Mouse (Mus musculus) kidney, embryonic 14.5 days (tissue): ENCODE data around the gene Pbld2. TPM values are rescaled to one million over a fixed set of nuclear protein-coding genes. Genes with fewer than 3 reads are reported as not detected.
A peak's percentile ranks its signal among the peaks of the same experiment; 100 is the strongest.
"Not testable (repeated sequence)": the region's sequence is repeated elsewhere in the genome, so short reads cannot be mapped to it uniquely, and the experiment has no call there.

Experiments
- ATAC-seq: fragments of 200-750 bp; cut with Nextera tagmentation; 2 replicates; pipeline ENCODE4 v1.8.0; 2017; ENCODE audit warnings: moderate number of reproducible peaks, mild to moderate bottlenecking, moderate TSS enrichment, moderate library complexity; ENCODE audit not compliant: low FRiP score, low TSS enrichment
- H3K27ac ChIP-seq: fragments of 300-500 bp; sonication (generic); 2 replicates; pipeline ENCODE4 v1.5.1; 2014; ENCODE audit warnings: low read depth, mild to moderate bottlenecking, low read length, moderate library complexity, mixed read lengths
- H3K27me3 ChIP-seq: fragments of 300-500 bp; sonication (generic); 2 replicates; pipeline ENCODE4 v1.6.1; 2014; ENCODE audit warnings: mild to moderate bottlenecking, low read length; ENCODE audit not compliant: control insufficient read depth, insufficient read depth
- H3K36me3 ChIP-seq: fragments of 300-500 bp; sonication (generic); 2 replicates; pipeline ENCODE4 v1.6.1; 2014; ENCODE audit warnings: low read length, mixed read lengths; ENCODE audit not compliant: control insufficient read depth, insufficient read depth
- H3K4me1 ChIP-seq: fragments of 300-500 bp; sonication (generic); 2 replicates; pipeline ENCODE4 v1.6.1; 2014; ENCODE audit warnings: low read length, mixed read lengths; ENCODE audit not compliant: control insufficient read depth, insufficient read depth
- H3K4me2 ChIP-seq: fragments of 300-500 bp; sonication (generic); replicated peaks from 2 replicates; pipeline ENCODE4 v1.6.1; 2014; ENCODE audit warnings: low read depth, mild to moderate bottlenecking, low read length
- H3K4me3 ChIP-seq: fragments of 300-500 bp; sonication (generic); 2 replicates; pipeline ENCODE4 v1.5.1; 2014; ENCODE audit warnings: mild to moderate bottlenecking, low read length
- H3K9ac ChIP-seq: fragments of 300-500 bp; sonication (generic); 2 replicates; pipeline ENCODE4 v1.6.1; 2014; ENCODE audit warnings: low read depth, mild to moderate bottlenecking, low read length, moderate library complexity
- H3K9me3 ChIP-seq: fragments of 300-500 bp; sonication (generic); 2 replicates; pipeline ENCODE4 v1.6.1; 2016; ENCODE audit warnings: low read length; ENCODE audit not compliant: control insufficient read depth
- WGBS: fragments of 180-500 bp; shearing (Covaris S2); extraction: QIAGEN DNeasy Blood & Tissue Kit; methylation state at CpG from one replicate; pipeline ENCODE4 v1.1.7; 2014; 5-methylcytosine and 5-hydroxymethylcytosine counted together
- polyA plus RNA-seq: library from polyadenylated mRNA; unstranded; fragments of >200 nt; fragmentation: Nextera tagmentation; extraction: Ambion mirVana; gene quantifications from 2 replicates; pipeline ENCODE4 v1.2.1, GENCODE M21; 2014

Pbld2 gene
- polyA plus RNA-seq, 1 experiment from 2014 or later = 2.7 TPM

GRCm38 (mm10) chr10:63052011-63052410, 27.9 kb downstream of the Pbld2 start:
- H3K9ac ChIP-seq = no peak overlapping the region
- no peak overlapping the region for H3K27ac ChIP-seq
- no peaks in the 10 kb centered on the region for H3K4me1 ChIP-seq
- WGBS = 81% methylated on average over 6 of the region's 6 CpGs
- H3K4me2 ChIP-seq = no peak overlapping the region
- ATAC-seq = no peak
- H3K36me3 ChIP-seq = no peaks in the 10 kb centered on the region
- no peaks in the 10 kb centered on the region for H3K27me3 ChIP-seq
- H3K4me3 ChIP-seq = no peak overlapping the region
- no peaks in the 10 kb centered on the region for H3K9me3 ChIP-seq

DNA sequence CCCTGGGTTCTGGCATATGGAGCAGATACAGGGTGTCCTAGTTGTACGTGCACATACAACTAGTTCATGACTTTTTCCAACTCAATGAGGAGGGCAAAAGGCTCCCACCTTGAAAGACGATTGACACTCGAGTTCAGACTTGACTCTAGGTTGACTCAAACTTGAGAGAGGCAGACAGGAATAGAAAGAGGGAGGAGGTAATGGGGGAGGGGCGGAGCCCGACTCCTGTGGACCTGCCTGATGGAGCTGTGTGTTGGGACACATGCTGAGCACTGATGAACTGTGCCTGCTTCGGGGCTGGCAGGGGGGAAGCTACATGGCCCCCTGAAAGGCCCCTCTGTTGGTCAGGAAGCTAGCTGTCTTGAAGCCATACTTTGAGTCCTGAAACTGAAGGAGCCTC, 28.9 kb downstream of the Pbld2 start:
- H3K4me2 ChIP-seq = no peak overlapping the region
- H3K27ac ChIP-seq = no peak overlapping the region
- 60% methylated on average over 6 of the region's 6 CpGs for WGBS
- no peaks in the 10 kb centered on the region for H3K4me1 ChIP-seq
- no peaks in the 10 kb centered on the region for H3K9me3 ChIP-seq
- no peak for ATAC-seq
- no peaks in the 10 kb centered on the region for H3K36me3 ChIP-seq
- H3K4me3 ChIP-seq = no peak overlapping the region
- H3K9ac ChIP-seq = no peak overlapping the region
- no peaks in the 10 kb centered on the region for H3K27me3 ChIP-seq

- WGBS = 84% methylated on average over 6 of the region's 6 CpGs
- H3K4me1 ChIP-seq, H3K9me3 ChIP-seq, H3K36me3 ChIP-seq, H3K9ac ChIP-seq, H3K4me3 ChIP-seq, H3K27me3 ChIP-seq, H3K27ac ChIP-seq, ATAC-seq, H3K4me2 ChIP-seq: not testable (repeated sequence)
Observed at GRCm38 (mm10) chr10:63054071-63054470, 30.0 kb downstream of the Pbld2 start.

DNA sequence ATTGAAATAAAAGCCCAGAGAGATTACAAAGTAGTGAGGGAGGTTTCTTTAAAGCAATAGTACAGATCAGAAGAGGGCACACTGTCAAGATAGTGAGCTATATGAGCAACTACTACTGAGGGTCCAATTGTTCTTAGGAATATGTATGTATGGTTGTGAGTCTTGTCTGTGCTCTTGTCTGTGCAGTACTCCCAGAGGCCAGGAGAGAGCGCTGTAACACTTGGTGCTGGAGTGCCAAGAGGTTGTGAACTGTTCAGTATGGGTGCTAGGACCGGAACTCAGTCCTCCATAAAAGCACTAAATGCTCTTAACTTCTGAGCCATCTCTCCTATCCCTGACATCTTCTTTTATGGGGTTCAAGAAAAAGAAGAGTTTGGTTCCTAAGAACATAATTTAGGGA, 30.5 kb downstream of the Pbld2 start:
- no peak for ATAC-seq
- no peak overlapping the region for H3K9ac ChIP-seq
- no peaks in the 10 kb centered on the region for H3K36me3 ChIP-seq
- H3K4me3 ChIP-seq = no peak overlapping the region
- 83% methylated on average over 2 of the region's 2 CpGs for WGBS
- H3K4me1 ChIP-seq = no peaks in the 10 kb centered on the region
- no peaks in the 10 kb centered on the region for H3K27me3 ChIP-seq
- H3K4me2 ChIP-seq = no peak overlapping the region
- no peaks in the 10 kb centered on the region for H3K9me3 ChIP-seq
- no peak overlapping the region for H3K27ac ChIP-seq

DNA sequence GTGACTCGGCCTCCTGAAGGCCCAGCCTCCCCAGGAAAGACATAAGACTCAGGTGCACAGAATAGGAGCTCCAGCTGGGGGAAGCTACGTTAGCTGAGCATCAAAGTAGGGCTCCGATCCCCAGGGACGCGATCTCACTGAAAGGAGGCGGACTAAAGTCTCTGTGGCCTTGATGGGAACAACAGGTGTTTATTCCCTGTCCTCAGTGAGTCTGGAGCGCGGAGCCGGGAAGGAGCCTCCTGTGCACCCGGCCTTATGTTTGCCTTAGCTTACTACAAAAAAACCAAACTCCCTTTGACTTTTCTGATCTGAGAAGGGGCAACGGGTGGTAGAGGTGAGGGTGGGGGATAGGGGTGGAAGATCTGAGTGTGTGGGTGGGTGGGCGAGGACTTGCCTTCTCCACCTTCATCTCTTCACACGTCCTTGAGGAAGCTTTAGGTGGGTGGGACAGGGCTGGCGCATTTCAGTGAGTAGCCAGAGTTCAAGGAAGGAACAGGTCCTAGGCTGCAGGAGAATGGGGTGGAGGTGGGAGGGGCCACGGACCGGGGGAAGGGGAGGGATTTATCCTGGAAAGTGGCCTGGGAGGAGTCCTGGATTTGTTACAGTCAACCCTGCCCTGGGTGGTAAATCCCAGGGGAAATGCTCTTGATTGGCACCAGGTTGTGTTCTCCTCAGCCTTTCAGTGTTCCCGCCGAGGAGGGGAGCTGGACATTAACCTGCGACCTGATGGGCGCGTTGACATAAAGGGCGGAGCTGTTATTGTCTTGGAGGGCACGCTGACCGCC, 33.0 kb downstream of the Pbld2 start:
- H3K4me2 ChIP-seq = no peak overlapping the region; the same call in 1 of the 2 replicates
- 32% methylated on average over 24 of the region's 24 CpGs for WGBS
- H3K4me1 ChIP-seq = no peaks in the 10 kb centered on the region
- no peaks in the 10 kb centered on the region for H3K27me3 ChIP-seq
- H3K4me3 ChIP-seq = no peak overlapping the region
- H3K9ac ChIP-seq = no peak overlapping the region
- H3K27ac ChIP-seq = no peak overlapping the region
- ATAC-seq = 0 out of 2 replicates have a peak, but pooled peaks have one; percentile 58
- no peaks in the 10 kb centered on the region for H3K36me3 ChIP-seq
- no peaks in the 10 kb centered on the region for H3K9me3 ChIP-seq

DNA sequence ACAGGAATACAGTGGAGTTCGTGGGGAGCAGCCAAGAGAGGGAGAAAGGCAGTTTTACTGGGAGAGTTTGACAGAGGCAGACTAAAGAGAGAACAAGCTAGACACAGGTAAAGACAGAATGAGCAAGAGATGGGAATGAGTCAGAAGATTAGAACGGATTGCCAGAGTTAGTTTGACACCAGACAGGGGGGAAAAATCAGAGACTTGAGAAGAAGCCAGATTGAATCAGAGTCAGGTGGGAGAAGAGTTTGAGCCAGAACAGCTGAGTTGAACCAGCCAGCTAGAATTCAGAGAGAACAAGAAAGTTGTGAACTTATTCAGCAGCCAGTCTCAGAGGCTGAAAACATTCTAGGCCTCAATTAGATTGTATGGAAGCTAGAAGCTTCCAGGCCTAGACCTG, 35.7 kb downstream of the Pbld2 start, which contains the start of gene Pbld1:
Pbld1 (plus strand) TSS at position 301 of the 400 bp plus-strand sequence.
- 84% methylated on average over 2 of the region's 2 CpGs for WGBS

GRCm38 (mm10) chr10:63060406-63060805, 36.3 kb downstream of the Pbld2 start:
- Histone ChIP-seq H3K4me1 (no peaks in the 10 kb centered on the region), H3K27me3 (no peaks in the 10 kb centered on the region), H3K4me3 (no peak overlapping the region), H3K9me3 (no peaks in the 10 kb centered on the region), H3K27ac (no peak overlapping the region), H3K9ac (no peak overlapping the region), H3K4me2 (no peak overlapping the region), H3K36me3 (no peaks in the 10 kb centered on the region)
- ATAC-seq = no peak
- WGBS = 45% methylated on average over 11 of the region's 11 CpGs

More for the DNA sequence above, 35.7 kb downstream of the Pbld2 start, which contains the start of gene Pbld1:
- Histone ChIP-seq H3K4me2 (no peak within 1 kb of the TSS), H3K27ac (no peak within 1 kb of the TSS), H3K4me1 (no peaks in the 10 kb centered on the region), H3K27me3 (no peaks in the 10 kb centered on the region), H3K36me3 (no peaks in the 10 kb centered on the region), H3K4me3 (no peak within 1 kb of the TSS), H3K9me3 (no peaks in the 10 kb centered on the region), H3K9ac (no peak within 1 kb of the TSS)
- no peak for ATAC-seq

GRCm38 (mm10) chr10:63061266-63061665, 37.2 kb downstream of the Pbld2 start:
- no peak for ATAC-seq
- H3K27me3 ChIP-seq = no peaks in the 10 kb centered on the region
- no peaks in the 10 kb centered on the region for H3K36me3 ChIP-seq
- 74% methylated on average over 12 of the region's 12 CpGs for WGBS
- no peak overlapping the region for H3K4me2 ChIP-seq
- no peaks in the 10 kb centered on the region for H3K4me1 ChIP-seq
- no peak overlapping the region for H3K4me3 ChIP-seq
- no peak overlapping the region for H3K9ac ChIP-seq
- H3K9me3 ChIP-seq = no peaks in the 10 kb centered on the region
- H3K27ac ChIP-seq = no peak overlapping the region

DNA sequence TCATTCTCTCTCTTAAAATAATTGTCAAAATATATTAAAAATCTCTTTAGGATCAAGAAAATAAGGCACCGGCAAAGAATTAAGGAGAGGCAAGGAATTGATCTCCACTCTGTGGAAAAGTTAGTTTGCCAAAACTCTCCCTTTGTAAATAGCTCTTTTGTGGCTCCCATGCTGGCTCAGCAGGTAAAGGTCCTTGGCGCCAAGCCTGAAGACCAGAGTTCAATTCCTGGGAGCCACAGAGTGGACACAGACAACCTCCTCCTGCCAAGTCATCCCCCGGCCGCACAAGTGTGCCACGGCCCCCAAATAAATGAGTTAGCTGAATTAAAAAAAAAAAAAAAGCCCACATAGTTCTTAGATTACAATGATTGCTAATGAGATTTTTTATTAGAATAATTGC, 38.6 kb downstream of the Pbld2 start:
- no peaks in the 10 kb centered on the region for H3K9me3 ChIP-seq
- H3K4me2 ChIP-seq = no peak overlapping the region
- H3K4me1 ChIP-seq = no peaks in the 10 kb centered on the region
- 95% methylated on average over 5 of the region's 5 CpGs for WGBS
- H3K4me3 ChIP-seq = no peak overlapping the region
- no peaks in the 10 kb centered on the region for H3K36me3 ChIP-seq
- no peak overlapping the region for H3K27ac ChIP-seq
- no peak for ATAC-seq
- no peak overlapping the region for H3K9ac ChIP-seq
- no peaks in the 10 kb centered on the region for H3K27me3 ChIP-seq
